Mouse (Mus musculus) intestine, postnatal 0 days (tissue): ENCODE measurements around the gene Mtg1. TPM values are rescaled to one million over a fixed set of nuclear protein-coding genes. Genes with fewer than 3 reads are reported as not detected.

Source experiments
- ATAC-seq: fragments of 200-750 bp; cut with Nextera tagmentation; 2 replicates; pipeline ENCODE4 v1.8.0; 2017; ENCODE audit warnings: mild to moderate bottlenecking, moderate TSS enrichment, moderate library complexity
- H3K27ac ChIP-seq: fragments of 300-500 bp; sonication (generic); 2 replicates; pipeline ENCODE4 v1.5.1; 2014; ENCODE audit warnings: mild to moderate bottlenecking, low read depth, low read length, moderate library complexity
- H3K27me3 ChIP-seq: fragments of 300-500 bp; sonication (generic); replicated peaks from 2 replicates; pipeline ENCODE4 v1.6.1; 2014; ENCODE audit warnings: low read length, mixed read lengths; ENCODE audit not compliant: control insufficient read depth, insufficient read depth
- H3K36me3 ChIP-seq: fragments of 300-500 bp; sonication (generic); 2 replicates; pipeline ENCODE4 v1.6.1; 2014; ENCODE audit warnings: mild to moderate bottlenecking, moderate library complexity; ENCODE audit not compliant: control insufficient read depth, insufficient read depth
- H3K4me1 ChIP-seq: fragments of 300-500 bp; sonication (generic); replicated peaks from 2 replicates; pipeline ENCODE4 v1.6.1; 2014; ENCODE audit warnings: antibody characterized with exemption, low read length, mixed read lengths; ENCODE audit not compliant: control insufficient read depth, insufficient read depth
- H3K4me2 ChIP-seq: fragments of 300-500 bp; sonication (generic); replicated peaks from 2 replicates; pipeline ENCODE4 v1.6.1; 2014; ENCODE audit warnings: low read depth, mild to moderate bottlenecking, moderate library complexity
- H3K4me3 ChIP-seq: fragments of 300-500 bp; sonication (generic); 2 replicates; pipeline ENCODE4 v1.5.1; 2014; ENCODE audit warnings: low read depth, low read length
- H3K9ac ChIP-seq: fragments of 300-500 bp; sonication (generic); 2 replicates; pipeline ENCODE4 v1.6.1; 2014; ENCODE audit warnings: mild to moderate bottlenecking, low read depth, low read length
- H3K9me3 ChIP-seq: fragments of 300-500 bp; sonication (generic); 2 replicates; pipeline ENCODE4 v1.6.1; 2016; ENCODE audit warnings: mixed run types; ENCODE audit not compliant: control insufficient read depth
- CTCF ChIP-seq: sonication (generic); IDR thresholded peaks from 2 replicates; pipeline ENCODE4 v1.5.1; 2016; ENCODE audit warnings: low read depth, mild to moderate bottlenecking, control low read depth, antibody characterized with exemption, moderate library complexity
- WGBS: fragments of 180-500 bp; shearing (Covaris S2); extraction: QIAGEN DNeasy Blood & Tissue Kit; methylation state at CpG from one replicate; pipeline ENCODE4 v1.1.7; 2014; 5-methylcytosine and 5-hydroxymethylcytosine counted together
- polyA plus RNA-seq: library from polyadenylated mRNA; unstranded; fragments of >200 nt; fragmentation: Nextera tagmentation; extraction: Ambion mirVana; gene quantifications from 2 replicates; pipeline ENCODE4 v1.2.1, GENCODE M21; 2015

Gene Mtg1
- polyA plus RNA-seq, 1 experiment from 2014 or later, result 15.7 TPM

DNA sequence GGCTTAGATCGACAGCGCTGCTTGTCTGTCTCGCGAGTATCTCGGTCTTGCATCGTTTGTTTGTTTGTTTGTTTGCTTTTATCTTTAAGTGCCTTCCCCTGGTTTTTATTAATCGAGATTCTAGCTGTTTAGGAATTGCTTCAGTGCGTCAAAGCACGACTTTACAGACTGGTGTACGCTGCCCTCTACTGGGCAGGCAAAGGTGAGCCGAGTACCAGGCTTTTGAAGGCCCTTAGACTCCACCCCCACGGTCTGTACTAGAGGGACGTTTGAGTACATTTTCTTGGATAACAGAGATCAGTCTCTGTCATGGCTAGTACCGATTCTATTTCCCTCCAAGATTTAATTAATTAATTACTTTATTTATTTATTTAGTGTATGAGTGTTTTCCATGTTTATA, 4.0 kb downstream of the Mtg1 start:
- Histone ChIP-seq H3K36me3 (peaks cover 4% of the 10 kb centered on the region; the same call in 1 of the 2 replicates), H3K4me1 (peaks cover 4% of the 10 kb centered on the region; the same call in 1 of the 2 replicates), H3K27ac (no peak overlapping the region), H3K9ac (no peak overlapping the region), H3K9me3 (no peaks in the 10 kb centered on the region), H3K4me2 (no peak overlapping the region), H3K4me3 (no peak overlapping the region), H3K27me3 (no peaks in the 10 kb centered on the region)
- 6% methylated on average over 14 of the region's 14 CpGs for WGBS
- TF ChIP-seq CTCF, result peak; percentile 89
- ATAC-seq, result no peak

GRCm38 (mm10) chr7:140144550-140144949, 7.2 kb downstream of the Mtg1 start:
- Histone ChIP-seq H3K27me3 (no peaks in the 10 kb centered on the region), H3K4me3 (no peak overlapping the region), H3K9ac (no peak overlapping the region), H3K4me2 (no peak overlapping the region), H3K36me3 (peaks cover 12% of the 10 kb centered on the region; the same call in 1 of the 2 replicates), H3K27ac (no peak overlapping the region), H3K4me1 (no peaks in the 10 kb centered on the region), H3K9me3 (no peaks in the 10 kb centered on the region)
- TF ChIP-seq CTCF, result no peak
- WGBS, result 81% methylated on average over 4 of the region's 4 CpGs
- ATAC-seq, result no peak

DNA sequence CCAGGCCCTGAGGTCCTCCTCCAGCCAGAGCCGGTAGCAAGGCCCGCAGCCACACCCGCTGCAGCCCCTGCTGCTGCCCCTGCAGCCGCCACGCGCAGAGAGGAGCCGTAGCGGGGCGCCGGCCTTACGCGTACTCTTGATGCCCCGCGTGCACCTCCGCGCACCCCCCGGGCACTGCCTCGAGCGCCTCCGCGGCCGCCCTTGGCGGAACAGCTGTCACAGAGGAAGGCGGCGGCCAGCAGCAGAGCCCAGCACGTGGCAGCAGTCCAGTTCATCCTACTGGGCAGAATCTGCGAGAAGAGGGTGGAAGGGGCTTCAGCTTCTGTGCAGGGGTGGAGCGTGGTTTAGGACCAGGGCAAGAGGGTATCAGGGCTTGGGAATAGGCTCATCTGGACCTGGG, 16.0 kb downstream of the Mtg1 start:
- no peak overlapping the region for H3K4me3 ChIP-seq
- no peak overlapping the region for H3K4me2 ChIP-seq
- no peaks in the 10 kb centered on the region for H3K36me3 ChIP-seq
- H3K9ac ChIP-seq, result no peak overlapping the region
- H3K27ac ChIP-seq, result no peak overlapping the region
- 5% methylated on average over 28 of the region's 28 CpGs for WGBS
- H3K27me3 ChIP-seq, result peaks cover 18% of the 10 kb centered on the region
- no peak for ATAC-seq
- no peak for TF ChIP-seq CTCF
- no peaks in the 10 kb centered on the region for H3K9me3 ChIP-seq
- H3K4me1 ChIP-seq, result no peaks in the 10 kb centered on the region

GRCm38 (mm10) chr7:140153829-140154217, 16.5 kb downstream of the Mtg1 start:
- 34% methylated on average over 4 of the region's 4 CpGs for WGBS
- ATAC-seq, result no peak
- Histone ChIP-seq H3K36me3 (no peaks in the 10 kb centered on the region), H3K4me1 (no peaks in the 10 kb centered on the region), H3K4me2 (no peak overlapping the region), H3K4me3 (no peak overlapping the region), H3K9ac (no peak overlapping the region), H3K27me3 (peaks cover 18% of the 10 kb centered on the region), H3K27ac (no peak overlapping the region), H3K9me3 (no peaks in the 10 kb centered on the region)
- no peak for TF ChIP-seq CTCF

DNA sequence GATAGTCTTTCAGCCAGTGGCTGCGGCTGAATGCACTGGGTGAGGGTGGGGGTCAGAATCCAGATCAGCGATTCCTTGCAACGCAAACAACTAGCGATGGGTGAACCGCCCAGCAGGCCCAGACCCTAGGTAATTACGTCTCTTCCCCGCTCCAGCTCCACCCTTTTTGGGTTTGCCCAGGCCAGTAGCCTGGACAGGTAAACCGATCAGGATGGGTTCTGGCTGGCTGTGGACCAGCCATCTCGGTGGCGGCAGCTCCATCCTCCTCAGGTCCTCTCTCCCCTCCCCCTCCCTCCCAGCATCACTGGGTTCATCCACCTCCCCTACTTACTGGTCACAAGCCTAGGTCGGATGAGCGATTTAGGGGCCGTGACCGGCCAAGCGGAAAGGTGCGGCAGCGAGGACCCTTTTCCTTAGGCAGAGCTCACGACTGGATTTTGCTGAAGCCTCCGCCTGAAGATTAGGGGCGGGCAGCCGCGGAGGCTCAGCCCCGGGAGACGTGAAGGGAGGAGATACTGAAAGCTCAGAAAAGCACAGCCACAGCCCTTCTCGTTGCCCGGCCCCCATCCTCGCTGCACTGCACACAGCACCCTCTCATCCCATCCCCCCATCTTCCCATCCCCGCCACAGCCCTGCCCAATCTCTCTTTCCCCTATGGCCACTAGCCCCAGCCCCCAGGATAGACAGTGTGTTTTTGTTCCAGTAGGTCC, 17.0 kb downstream of the Mtg1 start, which contains the start of gene Sprn:
TSS of gene Sprn (minus strand) at position 660 of the 710 bp plus-strand sequence.
- no peak for ATAC-seq
- H3K27me3 ChIP-seq, result peaks cover 18% of the 10 kb centered on the region
- peak within 1 kb of the TSS; percentile 30 for H3K4me2 ChIP-seq
- no peaks in the 10 kb centered on the region for H3K9me3 ChIP-seq
- no peak for TF ChIP-seq CTCF
- H3K27ac ChIP-seq, result no peak within 1 kb of the TSS
- H3K4me3 ChIP-seq, result peak within 1 kb of the TSS; percentile 20
- no peaks in the 10 kb centered on the region for H3K36me3 ChIP-seq
- no peak within 1 kb of the TSS for H3K9ac ChIP-seq
- no peaks in the 10 kb centered on the region for H3K4me1 ChIP-seq
- 4% methylated on average over 28 of the region's 28 CpGs for WGBS

GRCm38 (mm10) chr7:140160363-140160762, 23.0 kb downstream of the Mtg1 start:
- no peak for TF ChIP-seq CTCF
- Histone ChIP-seq H3K4me1 (no peaks in the 10 kb centered on the region), H3K36me3 (no peaks in the 10 kb centered on the region), H3K27ac (no peak overlapping the region), H3K9me3 (no peaks in the 10 kb centered on the region), H3K9ac (no peak overlapping the region), H3K4me2 (no peak overlapping the region), H3K4me3 (no peak overlapping the region), H3K27me3 (peaks cover 1% of the 10 kb centered on the region; the same call in 1 of the 2 replicates)
- WGBS, result 81% methylated on average over 3 of the region's 3 CpGs
- no peak for ATAC-seq
